Comparison of ENCODE assay signal across 24 mouse cellular contexts in the genomic region with DNA sequence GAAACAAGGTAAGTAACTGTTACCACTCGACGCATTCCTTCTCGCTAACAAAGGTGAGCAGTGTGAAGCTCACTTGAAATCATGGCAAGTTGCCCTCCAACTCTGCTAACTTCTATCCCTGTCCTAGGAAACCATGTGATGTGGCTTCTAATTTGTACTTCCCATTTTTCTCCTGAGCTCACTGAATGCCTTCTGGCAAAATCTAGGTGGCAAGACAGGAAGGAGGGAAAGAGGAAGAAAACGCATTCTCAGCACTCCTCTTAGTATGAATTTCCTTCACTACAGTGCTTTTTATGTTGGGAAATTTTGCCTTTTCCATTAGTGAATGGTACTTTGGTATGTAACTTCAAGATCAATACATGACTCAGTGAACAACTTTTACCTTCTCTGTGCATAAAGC.
DNase-seq lines count a peak whose midpoint lies in the region; ATAC-seq and TF ChIP-seq lines count a peak whose summit lies in the region.
"Had no signal": no experiment of that assay in that cellular context is flagged by ENCODE, and none has a peak within 500 bp of the region (broad histone marks: within the 10 kb centered on the region; RNA-seq: fewer than 3 reads in every experiment).

No protein-coding gene starts in this region.

- intact Hi-C loops in left cerebral cortex, postnatal 10 days (cut with DNase I), result no loop called here
- intact Hi-C loops in gastrocnemius, adult 2 months (cut with DNase I), result no loop called here

- TF ChIP-seq POLR2A in bone marrow macrophage, adult 2 months (IDR thresholded peaks at IDR 0.05; ENCODE audit: borderline replicate concordance, low read depth, low read length), result no peak

- ATAC-seq in granulocyte monocyte progenitor cell, adult 5-6 weeks (replicated peaks; ENCODE audit: poor library complexity, severe bottlenecking), result peak; percentile 70
- ATAC-seq in megakaryocyte, adult 5-6 weeks (ENCODE audit: poor library complexity, severe bottlenecking), result peak; percentile 57
- ATAC-seq: activated CD4-positive, CD25-positive, alpha-beta regulatory T cell, adult 4 months; CD4-positive, CD25-positive, alpha-beta regulatory T cell, adult 4 months; forebrain, embryonic 13.5 days; forebrain, embryonic 15.5 days; forebrain, postnatal 0 days; Patski had no signal

- H3K4me1 ChIP-seq in bone marrow macrophage, adult 2 months (ENCODE audit: control insufficient read depth, insufficient read depth, low read length), result peaks cover 29% of the 10 kb centered on the region

- H3K4me3 ChIP-seq in bone marrow macrophage, adult 2 months (ENCODE audit: insufficient read depth, low read length), result no peak overlapping the region
- no peak overlapping the region for H3K4me3 ChIP-seq in gastrocnemius, adult 2 months
- H3K4me3 ChIP-seq: embryonic facial prominence, embryonic 10.5 days; embryonic facial prominence, embryonic 12.5 days; forebrain, embryonic 13.5 days; forebrain, embryonic 15.5 days had no signal

- DNase-seq in left cerebral cortex, postnatal 10 days (ENCODE audit: extremely low spot score in 1 of 2, low spot score in 2 of 2), result no peak
- no peak for DNase-seq in gastrocnemius, adult 18-20 months (ENCODE audit: low spot score)
- no peak for DNase-seq in gastrocnemius, adult 2 months
- DNase-seq: adrenal gland, adult 8-10 months; adrenal gland, postnatal 14 days; adrenal gland, postnatal 36 days; B cell, adult 2 months; cerebellum, adult 11 months; cerebellum, adult 18-20 months; cerebellum, adult 8-10 months; cerebellum, adult 9-11 months; cerebellum, postnatal 14 days; cerebellum, postnatal 36 days; forebrain, postnatal 0 days had no signal

- no peak for TF ChIP-seq CTCF in bone marrow macrophage, adult 2 months (IDR thresholded peaks at IDR 0.05; ENCODE audit: low read depth, low read length)
- no peak for TF ChIP-seq CTCF in gastrocnemius, adult 2 months (IDR thresholded peaks at IDR 0.05)

- peak overlapping the region; percentile 71 for H3K27ac ChIP-seq in bone marrow macrophage, adult 2 months (ENCODE audit: insufficient read depth, low read depth, low read length)
- H3K27ac ChIP-seq in gastrocnemius, adult 2 months, result no peak overlapping the region
- H3K27ac ChIP-seq: embryonic facial prominence, embryonic 10.5 days; embryonic facial prominence, embryonic 12.5 days; forebrain, embryonic 13.5 days; forebrain, embryonic 15.5 days had no signal
